Mouse (Mus musculus) liver, embryonic 14.5 days (tissue): ENCODE measurements around the gene Fosl1. TPM values are rescaled to one million over a fixed set of nuclear protein-coding genes. Genes with fewer than 3 reads are reported as not detected.

Experiments used
- ATAC-seq: fragments of 200-750 bp; cut with Nextera tagmentation; 2 replicates; pipeline ENCODE4 v1.8.0; 2017; ENCODE audit warnings: moderate number of reproducible peaks, mild to moderate bottlenecking, moderate library complexity; ENCODE audit not compliant: insufficient read depth
- DNase-seq, 3 experiments: peaks; one replicate each; pipeline ENCODE4 v3.0.0-alpha.2; 2012 to 2013; ENCODE audit warnings: low read depth in 3 of 3, low spot score in 3 of 3
- H3K27ac ChIP-seq: fragments of 300-500 bp; sonication (generic); 2 replicates; pipeline ENCODE4 v1.5.1; 2014; ENCODE audit warnings: moderate library complexity, mild to moderate bottlenecking, control low read depth, inconsistent platforms
- H3K27me3 ChIP-seq: fragments of 300-500 bp; sonication (generic); 2 replicates; pipeline ENCODE4 v1.6.1; 2014; ENCODE audit warnings: mild to moderate bottlenecking, low read length, moderate library complexity; ENCODE audit not compliant: control insufficient read depth, insufficient read depth
- H3K36me3 ChIP-seq: fragments of 300-500 bp; sonication (generic); replicated peaks from 2 replicates; pipeline ENCODE4 v1.6.1; 2014; ENCODE audit warnings: low read depth; ENCODE audit not compliant: control insufficient read depth, insufficient read depth
- H3K4me1 ChIP-seq, 2 experiments: fragments of 200-500 bp in 1 of 2; fragments of 300-500 bp in 1 of 2; sonication (generic) in 1 of 2; replicated peaks; 2 replicates each; pipeline ENCODE4 v1.6.1; 2012 to 2014; ENCODE audit warnings: antibody characterized with exemption in 1 of 2, inconsistent platforms in 1 of 2, low read length in 1 of 2; ENCODE audit not compliant: control insufficient read depth in 2 of 2, insufficient read depth in 2 of 2
- H3K4me2 ChIP-seq: fragments of 300-500 bp; sonication (generic); 2 replicates; pipeline ENCODE4 v1.6.1; 2014; ENCODE audit warnings: low read depth, mild to moderate bottlenecking, control low read depth, moderate library complexity
- H3K4me3 ChIP-seq, 2 experiments: fragments of 200-500 bp in 1 of 2; fragments of 300-500 bp in 1 of 2; sonication (generic) in 1 of 2; 2 replicates each; pipeline ENCODE4 v1.5.1; 2012 to 2014; ENCODE audit warnings: low read depth in 2 of 2, low read length in 2 of 2, mild to moderate bottlenecking in 2 of 2, control low read depth in 1 of 2, inconsistent platforms in 1 of 2, moderate library complexity in 1 of 2; ENCODE audit not compliant: insufficient read depth in 1 of 2
- H3K9ac ChIP-seq: fragments of 300-500 bp; sonication (generic); replicated peaks from 2 replicates; pipeline ENCODE4 v1.6.1; 2014; ENCODE audit warnings: mild to moderate bottlenecking, control low read depth, moderate library complexity
- H3K9me3 ChIP-seq: fragments of 300-500 bp; sonication (generic); 2 replicates; pipeline ENCODE4 v1.6.1; 2016; ENCODE audit warnings: low read length, mixed read lengths; ENCODE audit not compliant: control insufficient read depth
- CTCF ChIP-seq: IDR thresholded peaks from 2 replicates; pipeline ENCODE4 v1.5.1; 2016; ENCODE audit warnings: antibody characterized with exemption, low read depth, control low read depth
- EP300 ChIP-seq: IDR thresholded peaks from 2 replicates; pipeline ENCODE4 v1.6.1; 2016; ENCODE audit warnings: antibody characterized with exemption, low read depth
- WGBS: fragments of 180-500 bp; shearing (Covaris S2); extraction: QIAGEN DNeasy Blood & Tissue Kit; methylation state at CpG from one replicate; pipeline ENCODE4 v1.1.7; 2014; ENCODE audit not compliant: insufficient replicate concordance; 5-methylcytosine and 5-hydroxymethylcytosine counted together
- polyA plus RNA-seq, 2 experiments: library from polyadenylated mRNA; depleted of rRNA in 1 of 2; stranded (reverse) in 1 of 2; unstranded in 1 of 2; fragments of >200 nt; fragmentation: Nextera tagmentation in 1 of 2; extraction: Ambion mirVana in 1 of 2; gene quantifications; 2 replicates each; pipeline versions ENCODE4 v1.2.1 to v1.2.3; 2012 to 2014

The Fosl1 gene
- polyA plus RNA-seq, 2 experiments, result 0.02 TPM; not detected in 1

DNA sequence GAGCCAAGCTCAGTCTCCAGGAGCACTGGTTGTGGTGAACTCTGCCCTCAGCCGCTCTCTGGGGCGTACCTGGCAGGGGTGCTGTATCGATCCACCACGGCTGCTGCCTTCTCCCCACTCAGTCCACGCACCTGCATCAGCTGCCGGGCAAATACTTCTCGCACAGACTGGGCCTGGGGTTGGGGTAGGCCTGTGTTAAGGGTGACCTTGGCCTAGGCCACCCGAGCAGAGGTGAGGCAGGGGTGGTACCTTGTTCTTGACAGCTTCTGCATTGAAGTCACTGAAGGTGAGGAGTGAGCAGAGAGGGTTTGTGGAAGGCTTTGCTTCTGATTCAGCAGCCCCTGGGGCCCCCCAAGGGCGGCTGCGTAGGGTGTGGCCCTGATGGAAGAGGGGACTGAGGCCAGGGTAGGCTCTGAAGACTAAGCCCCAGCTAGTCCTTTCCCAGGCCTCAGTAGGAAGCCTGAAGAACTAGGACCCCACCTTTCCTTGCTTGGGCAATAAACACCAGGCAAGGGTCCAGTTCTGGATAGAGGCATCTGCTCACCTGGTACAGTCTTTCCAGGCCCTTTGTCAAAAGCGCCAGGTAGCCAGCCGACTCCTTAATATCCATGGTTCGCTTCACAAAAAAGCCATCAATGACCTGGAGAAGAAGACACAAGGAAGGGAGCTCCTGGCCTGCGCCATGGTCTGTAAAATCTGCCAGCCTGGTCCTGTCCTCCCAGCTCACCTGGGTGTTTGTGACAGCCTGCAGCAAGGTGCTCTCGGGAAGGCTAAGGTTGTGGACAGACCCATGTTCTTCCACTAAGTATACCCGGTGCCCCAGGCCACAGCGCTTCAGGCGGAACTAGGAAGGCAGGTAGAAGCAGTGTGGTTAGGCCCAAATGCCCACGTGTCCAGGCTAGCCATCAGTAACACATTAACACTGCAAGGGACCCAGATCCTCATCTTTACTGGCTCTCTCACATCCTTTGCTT, 36.3 kb downstream of the Fosl1 start:
- no peak overlapping the region for H3K27ac ChIP-seq
- H3K4me3 ChIP-seq, result no peak overlapping the region
- no peak for ATAC-seq
- H3K4me1 ChIP-seq, result peaks cover 11% of the 10 kb centered on the region in 2 experiments
- H3K4me2 ChIP-seq, result no peak overlapping the region
- peaks cover 3% of the 10 kb centered on the region for H3K36me3 ChIP-seq
- no peak overlapping the region for H3K9ac ChIP-seq
- DNase-seq, result no peak
- 79% methylated on average over 19 of the region's 19 CpGs for WGBS
- H3K27me3 ChIP-seq, result no peaks in the 10 kb centered on the region
- TF ChIP-seq CTCF, result no peak
- no peak for TF ChIP-seq EP300
- H3K9me3 ChIP-seq, result no peaks in the 10 kb centered on the region

DNA sequence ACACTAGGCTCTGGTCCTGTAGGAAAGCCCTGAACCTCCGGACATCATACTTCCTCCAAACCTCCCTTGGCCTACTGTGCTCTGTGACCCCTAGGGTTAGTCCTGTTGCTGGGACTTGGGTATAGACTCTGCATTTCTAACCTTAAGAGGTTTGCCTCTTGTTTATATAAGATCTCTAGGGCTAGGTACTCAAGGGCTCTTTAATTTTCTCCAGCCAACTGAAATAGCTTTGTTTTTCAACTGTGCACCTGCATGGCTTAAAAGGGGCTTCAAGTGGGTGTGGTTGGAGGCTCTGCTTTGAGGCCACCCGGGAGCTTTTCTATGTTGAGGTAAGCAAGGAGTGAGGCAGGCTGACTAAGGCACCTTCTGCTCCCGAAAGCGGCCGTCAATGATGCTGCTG, 37.1 kb downstream of the Fosl1 start:
- ATAC-seq, result no peak

DNA sequence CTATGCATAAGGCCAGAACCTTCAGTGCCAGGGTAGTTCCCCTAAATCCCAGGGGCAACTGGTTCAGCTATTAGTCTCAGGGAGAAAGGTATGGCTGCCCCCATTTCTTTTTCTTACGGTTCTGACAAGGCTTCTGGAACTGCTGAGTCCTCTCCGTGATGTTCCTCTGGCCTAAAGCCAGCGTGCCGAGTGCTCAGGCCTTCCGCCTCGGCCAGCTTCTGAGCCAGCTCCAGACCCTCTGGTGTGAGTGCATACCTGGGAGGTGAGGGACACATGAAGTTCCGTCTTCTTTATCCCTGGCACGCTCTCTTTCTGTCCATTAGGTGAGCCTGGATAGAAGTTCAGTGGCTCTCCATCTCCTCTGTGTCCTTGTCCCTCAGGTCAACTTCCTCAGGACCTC, 38.0 kb downstream of the Fosl1 start:
- TF ChIP-seq CTCF, result no peak
- TF ChIP-seq EP300, result no peak
- no peaks in the 10 kb centered on the region for H3K9me3 ChIP-seq
- H3K9ac ChIP-seq, result no peak overlapping the region
- H3K27ac ChIP-seq, result no peak overlapping the region
- peaks cover 3% of the 10 kb centered on the region for H3K36me3 ChIP-seq
- no peak for DNase-seq
- WGBS, result 91% methylated on average over 8 of the region's 8 CpGs
- ATAC-seq, result no peak
- H3K4me2 ChIP-seq, result no peak overlapping the region
- peaks cover 15 to 21% of the 10 kb centered on the region in 2 experiments for H3K4me1 ChIP-seq
- no peaks in the 10 kb centered on the region for H3K27me3 ChIP-seq
- H3K4me3 ChIP-seq, result no peak overlapping the region

More for the DNA sequence above, 37.1 kb downstream of the Fosl1 start:
- no peak for DNase-seq
- H3K9me3 ChIP-seq, result no peaks in the 10 kb centered on the region
- no peak overlapping the region for H3K27ac ChIP-seq
- no peak overlapping the region for H3K4me2 ChIP-seq
- TF ChIP-seq EP300, result no peak
- H3K4me1 ChIP-seq, result peaks cover 12 to 17% of the 10 kb centered on the region in 2 experiments
- H3K4me3 ChIP-seq, result no peak overlapping the region
- no peaks in the 10 kb centered on the region for H3K27me3 ChIP-seq
- H3K36me3 ChIP-seq, result peaks cover 3% of the 10 kb centered on the region
- 78% methylated on average over 5 of the region's 5 CpGs for WGBS
- H3K9ac ChIP-seq, result no peak overlapping the region

DNA sequence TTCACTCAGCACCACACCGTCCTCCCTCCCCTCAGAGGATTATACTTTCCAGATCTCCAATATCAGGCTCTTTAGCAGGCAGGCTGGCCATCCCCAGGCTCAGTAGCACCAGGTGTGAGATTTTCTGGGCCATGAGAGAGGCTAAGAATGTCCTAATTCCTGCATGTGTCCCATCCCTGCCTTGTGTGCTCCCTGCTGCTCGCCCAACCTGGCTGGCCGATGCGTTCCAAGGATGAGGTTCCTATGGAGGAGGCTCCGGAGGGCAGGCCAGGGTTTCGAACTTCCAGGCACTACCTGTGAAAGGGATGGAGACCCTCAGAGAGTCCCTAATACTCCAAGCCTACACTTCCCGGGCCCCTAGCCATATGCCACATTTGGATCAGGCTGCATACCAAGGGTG, 38.5 kb downstream of the Fosl1 start:
- Histone ChIP-seq H3K9me3 (no peaks in the 10 kb centered on the region), H3K9ac (no peak overlapping the region), H3K27ac (no peak overlapping the region), H3K4me1 (peaks cover 15 to 21% of the 10 kb centered on the region in 2 experiments), H3K4me3 (no peak overlapping the region), H3K4me2 (no peak overlapping the region), H3K27me3 (no peaks in the 10 kb centered on the region), H3K36me3 (peaks cover 3% of the 10 kb centered on the region)
- no peak for TF ChIP-seq CTCF
- TF ChIP-seq EP300, result no peak
- WGBS, result 84% methylated on average over 7 of the region's 7 CpGs
- ATAC-seq (no peak), DNase-seq (no peak)

DNA sequence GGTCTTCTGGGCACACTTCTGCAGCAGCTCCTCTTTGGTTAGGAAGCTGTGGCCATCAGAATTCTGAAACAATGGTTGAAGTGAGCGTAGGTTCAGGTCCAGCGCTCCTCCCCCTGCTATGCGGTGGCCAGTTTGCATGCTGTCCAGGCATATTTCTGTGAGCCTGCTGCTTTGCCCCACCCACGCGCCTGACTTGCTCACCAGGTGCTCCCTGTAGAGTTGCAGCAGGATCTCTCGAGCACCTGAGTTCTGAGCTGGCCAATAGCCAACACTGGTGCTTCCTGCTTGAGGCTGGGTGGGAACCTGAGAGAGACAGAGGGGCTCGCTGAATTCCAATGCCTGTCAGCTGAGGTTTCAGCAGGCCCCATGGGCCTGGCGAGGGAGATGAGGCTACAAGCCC, 38.9 kb downstream of the Fosl1 start:
- H3K4me3 ChIP-seq, result no peak overlapping the region
- DNase-seq, result no peak
- H3K9me3 ChIP-seq, result no peaks in the 10 kb centered on the region
- H3K36me3 ChIP-seq, result peaks cover 3% of the 10 kb centered on the region
- no peak overlapping the region for H3K9ac ChIP-seq
- no peaks in the 10 kb centered on the region for H3K27me3 ChIP-seq
- 79% methylated on average over 8 of the region's 8 CpGs for WGBS
- ATAC-seq, result no peak
- TF ChIP-seq CTCF (no peak), EP300 (no peak)
- H3K27ac ChIP-seq, result no peak overlapping the region
- H3K4me2 ChIP-seq, result no peak overlapping the region
- peaks cover 15 to 21% of the 10 kb centered on the region in 2 experiments for H3K4me1 ChIP-seq
